Mouse (Mus musculus) G1E (cell line): ENCODE measurements around the gene Selenow.

Experiments
- CTCF ChIP-seq: IDR thresholded peaks from 2 replicates; pipeline ENCODE4 v1.5.1; 2012; ENCODE audit warnings: low read depth, low read length, inconsistent platforms, mixed read lengths
- GATA1 ChIP-seq: IDR thresholded peaks from 2 replicates; pipeline ENCODE4 v1.6.1; 2012; ENCODE audit warnings: borderline replicate concordance, low read length, inconsistent platforms, mixed read lengths
- POLR2AphosphoS5 ChIP-seq: IDR thresholded peaks from 2 replicates; pipeline ENCODE4 v1.6.1; 2012; ENCODE audit warnings: low read depth, low read length, inconsistent platforms; ENCODE audit not compliant: insufficient replicate concordance
- TAL1 ChIP-seq: conservative IDR thresholded peaks from 2 replicates; pipeline ENCODE4 v1.6.1; 2012; ENCODE audit warnings: low read depth, low read length, inconsistent platforms, mixed read lengths

GRCm38 (mm10) chr7:15937491-15937890 lies 15.3 kb upstream of the Selenow start:
- TF ChIP-seq CTCF (no peak), POLR2AphosphoS5 (no peak), GATA1 (no peak), TAL1 (no peak)
